ENCODE assay signal across 8 mouse cellular contexts in genomic region chr15:81987646-81988045, GRCm38 (mm10). TPM values are rescaled to one million over a fixed set of nuclear protein-coding genes. Genes with fewer than 3 reads are reported as not detected.
A peak's percentile ranks its signal among the peaks of the same experiment; 100 is the strongest.
DNase-seq lines count a peak whose midpoint lies in the region; ATAC-seq lines count a peak whose summit lies in the region.

Xrcc6 (plus strand) TSS chr15:81987835.

- intact Hi-C loops in left cerebral cortex, postnatal 25 days (cut with DNase I): loop anchor here (2.0 kb wide), 1 partner anchor 49 kb away; no protein-coding TSS in a partner anchor

- H3K4me2 ChIP-seq in embryonic facial prominence, embryonic 13.5 days: no peak within 1 kb of the TSS
- no peak within 1 kb of the TSS for H3K4me2 ChIP-seq in heart, embryonic 15.5 days
- no peak within 1 kb of the TSS for H3K4me2 ChIP-seq in neural tube, embryonic 13.5 days

- H3K9me3 ChIP-seq in embryonic facial prominence, embryonic 13.5 days: no peaks in the 10 kb centered on the region
- H3K9me3 ChIP-seq in heart, embryonic 15.5 days (replicated peaks): no peaks in the 10 kb centered on the region
- no peaks in the 10 kb centered on the region for H3K9me3 ChIP-seq in neural tube, embryonic 13.5 days

- H3K4me1 ChIP-seq in embryonic facial prominence, embryonic 13.5 days: no peaks in the 10 kb centered on the region
- H3K4me1 ChIP-seq in heart, embryonic 15.5 days (replicated peaks): peaks cover 24% of the 10 kb centered on the region
- H3K4me1 ChIP-seq in neural tube, embryonic 13.5 days (replicated peaks): peaks cover 13% of the 10 kb centered on the region; the same call in 1 of the 2 replicates

- no peak within 1 kb of the TSS for H3K9ac ChIP-seq in embryonic facial prominence, embryonic 13.5 days
- H3K9ac ChIP-seq in heart, embryonic 15.5 days: no peak within 1 kb of the TSS
- no peak within 1 kb of the TSS for H3K9ac ChIP-seq in neural tube, embryonic 13.5 days

- no peak within 1 kb of the TSS for H3K27ac ChIP-seq in embryonic facial prominence, embryonic 13.5 days
- no peak within 1 kb of the TSS for H3K27ac ChIP-seq in heart, embryonic 15.5 days
- H3K27ac ChIP-seq in neural tube, embryonic 13.5 days (replicated peaks): no peak within 1 kb of the TSS

- 72% methylated on average over 3 of the region's 3 CpGs for whole genome bisulfite sequencing in embryonic facial prominence, embryonic 13.5 days
- WGBS in heart, embryonic 15.5 days: 73% methylated on average over 3 of the region's 3 CpGs
- 85% methylated on average over 3 of the region's 3 CpGs for WGBS in neural tube, embryonic 13.5 days

- 0 out of 2 replicates have a peak, but pooled peaks cover 1% of the 10 kb centered on the region for H3K36me3 ChIP-seq in embryonic facial prominence, embryonic 13.5 days
- H3K36me3 ChIP-seq in heart, embryonic 15.5 days: no peaks in the 10 kb centered on the region
- H3K36me3 ChIP-seq in neural tube, embryonic 13.5 days: peaks cover 6% of the 10 kb centered on the region; the same call in 1 of the 2 replicates

- H3K27me3 ChIP-seq in embryonic facial prominence, embryonic 13.5 days: no peaks in the 10 kb centered on the region
- H3K27me3 ChIP-seq in heart, embryonic 15.5 days: no peaks in the 10 kb centered on the region
- no peaks in the 10 kb centered on the region for H3K27me3 ChIP-seq in neural tube, embryonic 13.5 days

- no peak within 1 kb of the TSS for H3K4me3 ChIP-seq in embryonic facial prominence, embryonic 13.5 days
- H3K4me3 ChIP-seq in heart, embryonic 15.5 days: no peak within 1 kb of the TSS
- no peak within 1 kb of the TSS for H3K4me3 ChIP-seq in neural tube, embryonic 13.5 days

- peak; percentile 7 for DNase-seq in retina, postnatal 1 day
- DNase-seq in retina, embryonic 14.5 days (ENCODE audit: low spot score): no peak
- no peak for DNase-seq in left cerebral cortex, postnatal 25 days (ENCODE audit: low spot score in 2 of 2)
- DNase-seq in right cerebral cortex, postnatal 10 days (ENCODE audit: low spot score in 2 of 2): no peak
- no peak for DNase-seq in ovary, postnatal 14 days (ENCODE audit: low spot score)

- ATAC-seq in embryonic facial prominence, embryonic 13.5 days (ENCODE audit: insufficient number of reproducible peaks, insufficient read depth, low FRiP score, low TSS enrichment, low read depth): no peak
- no peak for ATAC-seq in heart, embryonic 15.5 days (replicated peaks; ENCODE audit: insufficient number of reproducible peaks, insufficient read depth, low FRiP score, low read depth)
- ATAC-seq in neural tube, embryonic 13.5 days (ENCODE audit: low read depth): no peak

RNA-seq across cellular contexts. Expression of gene Xrcc6, which starts in this region (rescaled TPM):
- polyA plus RNA-seq in embryonic facial prominence, embryonic 13.5 days (2015; fragmentation: Nextera tagmentation; extraction: Ambion mirVana): 92.3 and 98.2 TPM in 2 replicates
- 58.2 and 85.4 TPM in 2 replicates for polyA plus RNA-seq in heart, embryonic 15.5 days (2015; fragmentation: Nextera tagmentation; extraction: Ambion mirVana)
- total RNA-seq in left cerebral cortex, postnatal 25 days (2021): 10 to 100 TPM; 19.5 to 23.7 TPM
- polyA plus RNA-seq in neural tube, embryonic 13.5 days (2015; fragmentation: Nextera tagmentation; extraction: Ambion mirVana): 45.0 and 46.7 TPM in 2 replicates
